Mouse (Mus musculus) hindbrain, embryonic 14.5 days (tissue): Measurements from ENCODE around the gene Slc50a1. TPM values are rescaled to one million over a fixed set of nuclear protein-coding genes. Genes with fewer than 3 reads are reported as not detected.

Experiments used
- ATAC-seq: fragments of 200-750 bp; cut with Nextera tagmentation; 2 replicates; pipeline ENCODE4 v1.8.0; 2017; ENCODE audit warnings: moderate number of reproducible peaks, mild to moderate bottlenecking, moderate TSS enrichment, moderate library complexity; ENCODE audit not compliant: low FRiP score
- DNase-seq: peaks from one replicate; pipeline ENCODE4 v3.0.0-alpha.2; 2015; ENCODE audit warnings: low spot score
- H3K27ac ChIP-seq: fragments of 300-500 bp; sonication (generic); 2 replicates; pipeline ENCODE4 v1.5.1; 2014; ENCODE audit warnings: mild to moderate bottlenecking, moderate library complexity
- H3K27me3 ChIP-seq: fragments of 300-500 bp; sonication (generic); 2 replicates; pipeline ENCODE4 v1.6.1; 2014; ENCODE audit warnings: mild to moderate bottlenecking, low read length, mixed read lengths; ENCODE audit not compliant: control insufficient read depth, insufficient read depth
- H3K36me3 ChIP-seq: fragments of 300-500 bp; sonication (generic); replicated peaks from 2 replicates; pipeline ENCODE4 v1.6.1; 2014; ENCODE audit not compliant: control insufficient read depth, insufficient read depth
- H3K4me1 ChIP-seq: fragments of 300-500 bp; sonication (generic); replicated peaks from 2 replicates; pipeline ENCODE4 v1.6.1; 2014; ENCODE audit warnings: antibody characterized with exemption, low read length, mixed read lengths; ENCODE audit not compliant: control insufficient read depth, insufficient read depth
- H3K4me2 ChIP-seq: fragments of 300-500 bp; sonication (generic); replicated peaks from 2 replicates; pipeline ENCODE4 v1.6.1; 2014; ENCODE audit warnings: mild to moderate bottlenecking, moderate library complexity
- H3K4me3 ChIP-seq: fragments of 300-500 bp; sonication (generic); replicated peaks from 2 replicates; pipeline ENCODE4 v1.5.1; 2014; ENCODE audit warnings: mild to moderate bottlenecking, low read length
- H3K9ac ChIP-seq: fragments of 300-500 bp; sonication (generic); 2 replicates; pipeline ENCODE4 v1.6.1; 2014
- H3K9me3 ChIP-seq: fragments of 300-500 bp; sonication (generic); 2 replicates; pipeline ENCODE4 v1.6.1; 2016; ENCODE audit warnings: low read length; ENCODE audit not compliant: control insufficient read depth
- WGBS: fragments of 180-500 bp; shearing (Covaris S2); extraction: QIAGEN DNeasy Blood & Tissue Kit; methylation state at CpG from one replicate; pipeline ENCODE4 v1.1.7; 2014; 5-methylcytosine and 5-hydroxymethylcytosine counted together
- microRNA counts: library from miRNA; unstranded; fragments of <30 nt; microRNA quantifications from one replicate; lab custom pipeline; 2016
- microRNA-seq: library from miRNA; unstranded; fragments of <30 nt; microRNA quantifications from one replicate; pipeline ENCODE4, GENCODE M21; 2016
- polyA plus RNA-seq: library from polyadenylated mRNA; unstranded; fragments of >200 nt; fragmentation: Nextera tagmentation; extraction: Ambion mirVana; gene quantifications from 2 replicates; pipeline ENCODE4 v1.2.1, GENCODE M21; 2014

The Slc50a1 gene
- polyA plus RNA-seq, 1 experiment from 2014 or later = 38.8 TPM

DNA sequence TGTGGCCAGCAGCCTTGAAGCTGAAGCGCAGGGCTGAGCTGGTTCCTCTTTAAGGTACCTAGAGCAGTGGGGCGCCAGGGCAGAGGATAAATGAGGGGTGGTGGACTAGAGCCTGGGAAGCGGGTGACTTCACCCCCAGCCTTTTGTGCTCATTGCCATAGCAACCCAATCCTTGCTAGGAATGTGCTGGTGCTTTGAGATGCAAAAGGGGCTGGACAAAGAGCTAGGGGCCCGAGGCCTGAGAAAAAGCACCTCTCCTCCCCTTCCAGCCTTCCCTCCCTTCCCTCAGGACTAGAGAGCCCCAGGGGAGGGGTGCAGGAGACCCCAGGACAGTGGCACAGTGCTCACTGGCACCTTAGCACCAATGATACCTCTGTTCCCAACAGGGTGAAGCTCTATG is 44.5 kb downstream of the Slc50a1 start:
- H3K9me3 ChIP-seq = no peaks in the 10 kb centered on the region
- H3K4me3 ChIP-seq = peak overlapping the region; percentile 38
- ATAC-seq (peak; percentile 69), DNase-seq (peak; percentile 74)
- H3K4me2 ChIP-seq = peak overlapping the region; percentile 56
- H3K27me3 ChIP-seq = no peaks in the 10 kb centered on the region
- H3K9ac ChIP-seq = peak overlapping the region; percentile 66
- no peaks in the 10 kb centered on the region; the same call in 1 of the 2 replicates for H3K36me3 ChIP-seq
- WGBS = 10% methylated on average over 4 of the region's 4 CpGs
- H3K27ac ChIP-seq = peak overlapping the region; percentile 81
- H3K4me1 ChIP-seq = peaks cover 35% of the 10 kb centered on the region

GRCm38 (mm10) chr3:89225321-89225815 is 45.0 kb downstream of the Slc50a1 start:
- H3K9me3 ChIP-seq = no peaks in the 10 kb centered on the region
- no peaks in the 10 kb centered on the region for H3K27me3 ChIP-seq
- H3K4me3 ChIP-seq = peak overlapping the region; percentile 38
- H3K4me2 ChIP-seq = peak overlapping the region; percentile 56
- H3K4me1 ChIP-seq = peaks cover 35% of the 10 kb centered on the region
- H3K9ac ChIP-seq = peak overlapping the region; percentile 66
- DNase-seq (no peak), ATAC-seq (no peak)
- WGBS = 16% methylated on average over 12 of the region's 12 CpGs
- H3K27ac ChIP-seq = peak overlapping the region; percentile 81
- no peaks in the 10 kb centered on the region; the same call in 1 of the 2 replicates for H3K36me3 ChIP-seq

DNA sequence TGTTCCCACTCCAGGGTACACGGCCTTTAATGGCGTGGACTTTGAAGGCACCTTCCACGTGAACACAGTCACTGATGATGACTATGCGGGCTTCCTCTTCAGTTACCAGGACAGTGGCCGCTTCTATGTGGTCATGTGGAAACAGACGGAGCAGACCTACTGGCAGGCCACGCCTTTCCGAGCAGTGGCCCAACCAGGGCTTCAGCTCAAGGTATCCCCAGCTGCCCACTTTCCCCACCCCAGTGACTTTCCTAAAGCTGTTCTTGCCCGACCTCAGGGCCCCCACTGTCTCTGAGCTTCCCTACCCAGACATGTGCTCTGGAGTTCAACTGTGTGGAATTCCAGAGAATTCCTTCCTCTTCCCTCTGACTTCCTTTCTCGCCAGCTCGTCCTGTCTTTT is 45.6 kb downstream of the Slc50a1 start:
- DNase-seq (no peak), ATAC-seq (no peak)
- WGBS = 24% methylated on average over 11 of the region's 11 CpGs
- Histone ChIP-seq H3K4me3 (peak overlapping the region; percentile 38), H3K27me3 (no peaks in the 10 kb centered on the region), H3K27ac (peak overlapping the region; percentile 81), H3K36me3 (no peaks in the 10 kb centered on the region; the same call in 1 of the 2 replicates), H3K9ac (peak overlapping the region; percentile 66), H3K4me2 (peak overlapping the region; percentile 56), H3K4me1 (peaks cover 35% of the 10 kb centered on the region), H3K9me3 (no peaks in the 10 kb centered on the region)

DNA sequence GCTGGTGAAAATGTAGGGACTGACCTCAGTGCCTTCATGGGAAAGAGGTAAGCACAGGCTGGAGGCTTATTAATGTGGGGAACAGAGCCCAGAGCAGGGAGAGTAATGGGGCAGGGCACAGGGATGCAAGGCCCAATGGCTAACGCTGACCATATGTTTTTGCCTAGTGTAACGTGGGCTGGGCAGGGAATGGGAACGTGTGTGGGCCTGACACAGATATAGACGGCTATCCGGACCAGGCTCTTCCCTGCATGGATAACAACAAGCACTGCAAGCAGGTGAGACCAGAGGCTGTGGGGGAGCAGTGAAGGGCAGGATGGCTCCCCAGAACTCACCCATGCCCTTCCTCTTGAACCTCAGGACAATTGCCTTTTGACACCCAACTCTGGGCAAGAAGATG is 49.2 kb downstream of the Slc50a1 start:
- Histone ChIP-seq H3K4me1 (peaks cover 19% of the 10 kb centered on the region), H3K36me3 (no peaks in the 10 kb centered on the region; the same call in 1 of the 2 replicates), H3K4me2 (no peak overlapping the region), H3K27ac (no peak overlapping the region), H3K9ac (no peak overlapping the region), H3K4me3 (no peak overlapping the region), H3K9me3 (no peaks in the 10 kb centered on the region), H3K27me3 (no peaks in the 10 kb centered on the region)
- ATAC-seq (no peak), DNase-seq (no peak)
- WGBS = 61% methylated on average over 5 of the region's 5 CpGs

DNA sequence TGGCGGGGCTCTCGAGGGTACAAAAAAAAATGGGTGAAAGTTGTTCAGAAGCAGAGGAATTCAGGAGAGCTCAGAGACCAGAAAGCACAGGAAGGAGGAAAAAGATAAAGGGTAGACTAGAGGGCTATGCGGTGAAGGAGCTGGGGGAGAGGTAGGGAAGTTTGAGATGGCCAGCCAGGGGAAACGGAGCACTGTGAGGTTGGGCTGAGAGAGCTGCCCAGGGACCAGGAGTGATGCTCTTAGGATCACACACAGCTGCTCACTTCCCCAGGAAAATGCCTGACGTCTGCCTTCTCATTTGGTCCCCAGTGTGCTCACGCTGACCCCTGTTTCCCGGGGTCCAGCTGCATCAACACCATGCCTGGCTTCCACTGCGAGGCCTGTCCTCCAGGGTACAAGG is 50.8 kb downstream of the Slc50a1 start:
- Histone ChIP-seq H3K4me1 (peaks cover 14% of the 10 kb centered on the region), H3K4me3 (no peak overlapping the region), H3K27ac (no peak overlapping the region), H3K27me3 (no peaks in the 10 kb centered on the region), H3K4me2 (no peak overlapping the region), H3K9me3 (no peaks in the 10 kb centered on the region), H3K9ac (no peak overlapping the region), H3K36me3 (no peaks in the 10 kb centered on the region; the same call in 1 of the 2 replicates)
- DNase-seq (no peak), ATAC-seq (no peak)
- WGBS = 53% methylated on average over 8 of the region's 8 CpGs

- no peak overlapping the region for H3K4me2 ChIP-seq
- no peak overlapping the region for H3K4me3 ChIP-seq
- no peaks in the 10 kb centered on the region for H3K9me3 ChIP-seq
- H3K9ac ChIP-seq = no peak overlapping the region
- H3K27me3 ChIP-seq = no peaks in the 10 kb centered on the region
- no peaks in the 10 kb centered on the region; the same call in 1 of the 2 replicates for H3K36me3 ChIP-seq
- DNase-seq = no peak
- no peak overlapping the region for H3K27ac ChIP-seq
- WGBS = 86% methylated on average over 1 of the region's 1 CpGs
- H3K4me1 ChIP-seq = peaks cover 9% of the 10 kb centered on the region
- no peak for ATAC-seq
Observed at GRCm38 (mm10) chr3:89218271-89218670, 52.1 kb downstream of the Slc50a1 start.

MicroRNAs within 50 kb of the gene (microRNA counts, 519-probe panel; counts per million panel counts)
- 4,891 counts per million, percentile 51 among the panel's probes with 10 or more counts for microRNA mmu-miR-92b (lab: Ali Mortazavi, UCI)

Small RNA genes within 50 kb of the gene (microRNA-seq; reads per million reads assigned to microRNA genes)
- 2,494 reads per million, percentile 85 among the genes with 10 or more reads in this experiment for gene Mir92b

Other genes starting within 250 kb of the Slc50a1 start
- gene Rusc1, start 177.3 kb downstream of the Slc50a1 start, polyA plus RNA-seq = 95.7 and 117 TPM in 2 replicates
- gene Gm43738, start 169.5 kb downstream of the Slc50a1 start, polyA plus RNA-seq = not detected in 2 replicates
- 416 and 468 TPM in 2 replicates for gene Fdps, start 168.6 kb downstream of the Slc50a1 start, polyA plus RNA-seq
- gene Pklr, start 134.4 kb downstream of the Slc50a1 start, polyA plus RNA-seq = 0.11 TPM in 1 of 2 replicates, not detected in the other
- 29.9 and 36.8 TPM in 2 replicates for gene Hcn3, start 110.4 kb downstream of the Slc50a1 start, polyA plus RNA-seq
- 19.0 and 19.2 TPM in 2 replicates for gene Clk2, start 105.8 kb downstream of the Slc50a1 start, polyA plus RNA-seq
- gene Scamp3, start 93.1 kb downstream of the Slc50a1 start, polyA plus RNA-seq = 128 and 134 TPM in 2 replicates
- gene Fam189b, start 87.4 kb downstream of the Slc50a1 start, polyA plus RNA-seq = 32.9 and 33.3 TPM in 2 replicates
- gene Gba, start 67.6 kb downstream of the Slc50a1 start, polyA plus RNA-seq = 45.7 and 48.8 TPM in 2 replicates
- 29.0 and 31.0 TPM in 2 replicates for gene Thbs3, start 55.4 kb downstream of the Slc50a1 start, polyA plus RNA-seq
- 144 and 148 TPM in 2 replicates for gene Mtx1, start 43.5 kb downstream of the Slc50a1 start, polyA plus RNA-seq
- 0.47 and 0.52 TPM in 2 replicates for gene Muc1, start 41.5 kb downstream of the Slc50a1 start, polyA plus RNA-seq
- gene Krtcap2, start 24.6 kb downstream of the Slc50a1 start, polyA plus RNA-seq = 209 and 224 TPM in 2 replicates
- gene Trim46, start 24.3 kb downstream of the Slc50a1 start, polyA plus RNA-seq = 65.8 and 66.5 TPM in 2 replicates
- 80.7 and 94.4 TPM in 2 replicates for gene Dpm3, start 11.2 kb downstream of the Slc50a1 start, polyA plus RNA-seq
- gene Efna1, start 10.6 kb upstream of the Slc50a1 start, polyA plus RNA-seq = 9.4 and 10.8 TPM in 2 replicates
- gene Efna3, start 52.4 kb upstream of the Slc50a1 start, polyA plus RNA-seq = 62.5 and 70.3 TPM in 2 replicates
- gene Efna4, start 67.5 kb upstream of the Slc50a1 start, polyA plus RNA-seq = 4.4 and 4.9 TPM in 2 replicates
- 40.8 and 44.0 TPM in 2 replicates for gene Adam15, start 79.4 kb upstream of the Slc50a1 start, polyA plus RNA-seq
- gene Dcst2, start 91.4 kb upstream of the Slc50a1 start, polyA plus RNA-seq = 0.12 and 0.21 TPM in 2 replicates
- gene Dcst1, start 94.7 kb upstream of the Slc50a1 start, polyA plus RNA-seq = 0.43 and 1.1 TPM in 2 replicates
- gene Zbtb7b, start 124.2 kb upstream of the Slc50a1 start, polyA plus RNA-seq = 0.46 and 1.1 TPM in 2 replicates
- gene Lenep, start 132.2 kb upstream of the Slc50a1 start, polyA plus RNA-seq = not detected in 2 replicates
- 30.8 and 33.4 TPM in 2 replicates for gene Flad1, start 141.3 kb upstream of the Slc50a1 start, polyA plus RNA-seq
- gene Cks1b, start 147.8 kb upstream of the Slc50a1 start, polyA plus RNA-seq = 94.0 and 99.4 TPM in 2 replicates
- 12.1 and 13.9 TPM in 2 replicates for gene Shc1, start 147.9 kb upstream of the Slc50a1 start, polyA plus RNA-seq
- gene Pygo2, start 159.6 kb upstream of the Slc50a1 start, polyA plus RNA-seq = 47.1 and 50.6 TPM in 2 replicates
- gene Pbxip1, start 166.1 kb upstream of the Slc50a1 start, polyA plus RNA-seq = 9.8 and 12.8 TPM in 2 replicates
- 117 and 121 TPM in 2 replicates for gene Pmvk, start 184.0 kb upstream of the Slc50a1 start, polyA plus RNA-seq
- 7.3 and 7.7 TPM in 2 replicates for gene Kcnn3, start 249.6 kb upstream of the Slc50a1 start, polyA plus RNA-seq